Mouse (Mus musculus): Measurements from ENCODE around the gene Pi16.
A peak's percentile ranks its signal among the peaks of the same experiment; 100 is the strongest.
"Not testable (repeated sequence)": the region's sequence is repeated elsewhere in the genome, so short reads cannot be mapped to it uniquely, and the experiment has no call there.

Gene Pi16

GRCm38 (mm10) chr17:29317380-29317779, at the start of gene Pi16:
Pi16 (plus strand) TSS chr17:29317680.
- not testable (repeated sequence) for DNase-seq (ENCODE audit: low read depth)

DNA sequence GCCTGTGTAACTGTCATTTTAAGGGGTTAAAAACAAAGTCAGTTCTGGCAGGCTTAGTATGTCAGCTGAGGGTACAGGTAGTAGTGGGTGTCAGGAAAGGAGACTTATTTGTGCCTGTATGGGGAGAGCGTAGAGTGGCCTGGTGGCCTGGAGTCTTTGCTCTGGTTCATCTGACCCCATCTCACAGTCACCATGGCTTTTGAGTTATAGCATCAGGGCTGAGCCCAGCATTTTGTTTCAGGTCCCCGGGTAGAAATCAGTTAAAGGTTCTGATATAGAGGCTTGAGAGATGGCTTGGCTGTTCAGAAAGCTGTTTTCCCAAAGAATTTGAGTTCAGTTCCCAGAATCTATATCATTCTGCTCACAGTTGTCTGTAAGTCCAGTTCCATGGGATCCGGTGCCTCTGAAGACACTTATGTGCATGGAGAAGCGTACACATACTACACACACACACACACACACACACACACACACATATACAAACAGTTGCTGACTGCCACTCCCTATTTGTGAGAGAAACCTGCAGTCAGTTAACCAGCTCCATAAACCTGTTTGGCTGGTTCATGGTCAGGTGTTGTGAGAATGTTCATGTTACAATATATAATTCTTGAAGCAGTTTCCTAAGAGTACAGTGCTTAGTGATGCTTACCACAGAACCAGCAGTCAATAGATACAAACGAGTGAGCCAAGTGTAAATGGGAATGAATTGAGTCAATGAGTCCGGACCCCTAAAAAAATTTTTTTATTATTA, 49.4 kb upstream of the Pi16 start:
- peak; percentile 53 for DNase-seq (ENCODE audit: low read depth)

- DNase-seq (ENCODE audit: low read depth), result peak; percentile 98
Measured at GRCm38 (mm10) chr17:29268682-29269348, 48.7 kb upstream of the Pi16 start, which contains the start of gene BC004004. BC004004 (plus strand) TSS chr17:29268788.

DNA sequence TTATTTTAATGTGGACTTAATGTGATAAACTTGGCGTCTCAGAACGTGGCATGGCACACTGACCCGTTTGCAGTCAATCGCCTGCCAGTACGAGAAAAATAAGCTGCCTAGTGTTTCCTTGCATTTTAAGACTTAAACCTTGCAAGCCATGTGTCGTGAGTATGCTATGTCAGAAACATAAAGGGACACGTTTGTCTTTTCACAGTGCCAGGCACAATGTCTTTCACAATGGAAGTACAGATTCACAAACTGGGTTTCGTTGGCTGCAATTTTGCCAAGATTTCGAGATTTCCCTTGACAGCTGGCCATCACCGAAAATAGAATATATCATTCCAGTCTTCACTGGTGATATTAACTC, 48.2 kb upstream of the Pi16 start:
- peak; percentile 46 for DNase-seq (ENCODE audit: low read depth)

- DNase-seq (ENCODE audit: low read depth), result no peak
Measured at GRCm38 (mm10) chr17:29270148-29270698, 47.3 kb upstream of the Pi16 start.

DNA sequence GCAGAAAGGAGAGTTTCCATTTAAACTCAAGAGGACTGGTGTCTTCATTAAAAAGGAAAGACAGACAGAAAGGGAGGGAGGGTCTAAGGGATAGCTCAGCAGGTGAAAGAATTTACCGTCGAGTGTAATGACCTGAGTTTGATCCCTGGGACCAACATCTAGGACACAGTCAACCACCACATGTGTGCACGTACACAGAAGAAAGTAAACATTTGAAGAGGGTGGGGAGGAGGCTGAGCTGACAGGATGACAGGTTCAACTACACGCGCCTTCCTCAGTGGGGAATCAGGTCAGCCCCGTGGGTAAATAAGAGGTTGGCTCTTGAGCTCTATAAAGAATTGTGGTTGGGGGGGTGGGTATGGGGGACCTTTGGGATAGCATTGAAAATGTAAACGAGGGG, 44.3 kb upstream of the Pi16 start:
- DNase-seq (ENCODE audit: low read depth), result no peak

DNA sequence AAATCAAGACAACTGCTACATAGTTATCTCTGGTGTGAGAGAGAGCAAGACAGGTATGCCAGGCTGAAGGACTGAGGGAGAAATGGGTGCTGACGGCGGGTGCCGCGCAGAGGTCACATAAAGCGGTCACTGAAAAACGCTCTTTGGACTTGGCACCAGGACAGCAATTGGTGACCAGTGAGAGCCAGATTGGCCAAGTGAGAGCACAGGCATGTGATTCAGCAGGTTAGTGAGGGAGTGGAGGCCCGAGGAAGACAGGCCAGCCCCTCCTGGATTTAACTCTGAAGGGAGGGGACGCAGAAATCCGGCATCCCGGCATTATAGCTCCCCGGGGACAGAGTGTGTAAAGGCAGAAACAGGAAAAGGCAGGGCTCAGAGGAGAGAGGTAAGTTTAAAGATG, 43.6 kb upstream of the Pi16 start:
- no peak for DNase-seq (ENCODE audit: low read depth)

GRCm38 (mm10) chr17:29280422-29280821, 37.1 kb upstream of the Pi16 start:
- no peak for DNase-seq (ENCODE audit: low read depth)

DNA sequence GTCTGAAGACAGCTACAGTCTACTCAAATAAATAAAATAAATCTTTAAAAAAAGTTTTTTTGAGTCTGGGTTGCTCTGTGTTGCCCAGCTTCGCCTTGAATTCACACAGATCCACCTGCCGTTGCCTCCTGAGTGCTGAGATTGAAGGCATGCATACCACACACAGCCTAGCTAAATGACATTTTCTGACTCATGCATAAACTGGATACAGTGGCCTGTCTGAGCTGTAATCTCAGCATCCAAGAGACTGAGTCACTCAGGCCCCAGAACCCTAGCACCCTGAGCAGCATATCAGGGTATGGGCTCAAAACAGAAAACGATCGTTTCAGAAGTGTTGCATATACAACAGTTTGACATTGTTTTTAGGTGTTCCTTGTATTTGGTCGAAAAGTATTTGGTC, 35.9 kb upstream of the Pi16 start:
- no peak for DNase-seq (ENCODE audit: low read depth)

DNA sequence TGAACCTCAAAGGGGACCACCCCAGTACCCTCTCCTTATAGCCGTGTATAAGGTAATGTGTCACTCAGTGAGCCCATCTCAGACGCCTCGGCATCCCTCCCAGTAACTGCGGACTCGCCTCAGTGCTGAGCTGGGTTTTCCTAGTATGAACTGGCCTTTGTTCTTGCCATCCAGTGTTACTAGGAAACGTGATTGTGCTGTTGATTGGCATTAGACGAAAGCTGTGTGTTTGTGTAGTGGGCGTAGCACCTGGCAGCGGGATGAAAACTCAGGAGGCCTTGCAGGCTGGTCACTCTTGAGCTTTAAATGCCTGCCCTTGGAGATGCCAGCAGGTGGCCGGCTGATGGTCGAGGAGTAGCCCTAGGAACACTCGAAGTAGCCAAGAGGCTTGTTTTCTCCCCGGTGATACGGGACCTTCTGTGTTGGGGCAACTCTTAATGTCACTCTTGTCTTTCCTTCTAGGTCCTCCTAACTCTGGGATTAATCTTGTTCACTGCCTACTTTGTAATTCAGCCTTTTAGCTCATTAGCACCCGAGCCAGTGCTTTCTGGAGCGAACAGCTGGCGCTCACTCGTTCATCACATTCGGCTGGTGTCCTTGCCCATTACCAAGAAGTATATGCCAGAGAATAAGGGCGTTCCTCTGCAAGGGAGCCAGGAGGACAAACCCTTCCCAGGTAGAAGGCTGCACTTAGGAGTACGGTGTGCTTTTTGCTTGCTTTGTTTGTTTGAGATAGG, 35.1 kb upstream of the Pi16 start:
- no peak for DNase-seq (ENCODE audit: low read depth)

DNA sequence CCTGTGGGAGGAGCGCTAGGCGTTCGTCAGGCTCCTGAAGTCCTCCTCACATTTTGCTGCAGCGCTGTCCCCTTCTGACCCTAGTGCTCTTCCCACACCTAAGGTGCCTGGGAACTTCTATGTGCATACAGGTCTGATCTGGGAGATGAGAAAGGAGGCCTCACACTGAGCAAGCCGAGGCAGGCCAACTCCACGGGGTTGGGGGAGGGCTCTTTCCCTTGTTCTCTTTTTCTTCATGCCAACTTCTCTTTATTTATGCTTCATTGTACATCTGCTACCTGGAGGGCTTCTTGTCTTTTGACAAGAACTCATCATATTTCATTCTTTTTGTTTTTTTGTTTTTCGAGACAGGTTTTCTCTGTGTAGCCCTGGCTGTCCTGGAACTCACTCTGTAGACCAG, 25.7 kb upstream of the Pi16 start:
- no peak for DNase-seq (ENCODE audit: low read depth)

DNA sequence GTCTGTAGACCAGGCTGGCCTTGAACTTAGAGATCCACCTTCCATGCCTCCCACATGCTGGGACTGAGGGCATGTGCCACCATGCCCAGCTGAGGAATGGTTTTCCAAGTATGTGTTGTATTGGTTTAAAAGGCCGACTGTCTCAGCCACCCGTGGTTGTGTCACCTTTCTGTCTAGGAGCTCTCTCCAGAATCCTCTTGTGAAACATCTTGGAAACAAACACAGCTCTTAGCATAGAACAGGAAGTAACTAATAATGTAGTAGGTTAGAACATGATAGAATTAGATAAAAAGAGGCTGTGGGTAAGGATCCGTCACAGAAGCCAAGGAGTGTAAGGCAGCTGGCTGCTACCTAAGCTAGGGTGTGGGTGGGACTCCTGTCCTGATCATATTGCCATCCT, 24.5 kb upstream of the Pi16 start:
- no peak for DNase-seq (ENCODE audit: low read depth)

DNA sequence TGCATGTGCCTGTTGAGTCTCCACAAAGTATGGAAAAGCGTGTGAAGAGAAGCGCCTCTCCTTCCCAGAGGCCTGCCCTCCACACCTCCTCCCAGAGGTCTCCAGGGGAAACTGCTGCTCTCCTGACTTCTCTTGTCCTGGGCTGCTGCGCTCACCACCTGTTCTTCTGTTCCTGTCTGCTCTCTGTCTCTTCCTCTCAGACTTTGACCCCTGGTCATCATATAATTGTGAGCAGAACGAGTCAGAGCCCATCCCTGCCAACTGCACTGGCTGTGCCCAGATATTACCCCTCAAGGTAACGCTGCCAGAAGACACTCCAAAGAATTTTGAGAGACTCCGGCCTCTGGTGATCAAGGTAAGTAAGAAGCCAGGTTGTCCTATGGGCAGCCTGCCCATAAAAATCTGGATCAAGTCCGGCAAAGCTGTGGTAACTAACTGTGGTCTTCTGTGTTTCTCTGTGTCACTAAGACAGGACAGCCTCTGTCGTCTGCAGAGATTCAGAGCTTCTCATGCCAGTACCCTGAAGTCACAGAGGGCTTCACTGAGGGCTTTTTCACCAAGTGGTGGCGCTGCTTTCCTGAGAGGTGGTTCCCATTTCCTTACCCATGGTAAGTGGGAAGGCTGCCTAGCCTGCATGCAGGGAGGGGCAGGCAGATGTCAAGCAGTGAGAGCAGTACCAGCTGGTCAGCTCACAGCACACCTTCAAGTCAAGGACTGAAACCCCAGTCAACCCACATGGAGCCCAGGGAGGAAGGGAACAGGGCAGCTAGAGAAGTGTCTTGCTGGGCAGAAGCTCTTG, 23.5 kb upstream of the Pi16 start:
- no peak for DNase-seq (ENCODE audit: low read depth)

DNA sequence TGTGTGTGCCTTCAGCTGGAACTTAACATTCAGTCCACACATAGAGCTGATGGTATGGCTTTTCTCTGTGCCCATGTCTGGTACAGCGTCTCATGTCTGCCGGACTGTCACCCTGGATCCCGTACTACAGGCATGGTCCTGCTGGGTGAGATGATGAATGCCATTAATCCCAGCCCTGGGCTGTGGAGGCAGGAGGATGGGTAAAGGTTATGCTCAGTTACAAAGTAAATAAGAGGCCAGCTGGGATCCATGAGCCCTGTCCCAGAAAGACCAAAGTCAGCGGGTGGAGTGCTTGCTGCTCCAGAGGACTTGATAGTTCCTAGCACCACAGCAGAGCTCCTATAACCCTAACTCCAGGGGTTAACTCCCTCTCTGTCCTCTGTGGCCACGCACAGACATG, 21.6 kb upstream of the Pi16 start:
- DNase-seq (ENCODE audit: low read depth), result no peak

GRCm38 (mm10) chr17:29297321-29297720, 20.2 kb upstream of the Pi16 start:
- DNase-seq (ENCODE audit: low read depth), result no peak

DNA sequence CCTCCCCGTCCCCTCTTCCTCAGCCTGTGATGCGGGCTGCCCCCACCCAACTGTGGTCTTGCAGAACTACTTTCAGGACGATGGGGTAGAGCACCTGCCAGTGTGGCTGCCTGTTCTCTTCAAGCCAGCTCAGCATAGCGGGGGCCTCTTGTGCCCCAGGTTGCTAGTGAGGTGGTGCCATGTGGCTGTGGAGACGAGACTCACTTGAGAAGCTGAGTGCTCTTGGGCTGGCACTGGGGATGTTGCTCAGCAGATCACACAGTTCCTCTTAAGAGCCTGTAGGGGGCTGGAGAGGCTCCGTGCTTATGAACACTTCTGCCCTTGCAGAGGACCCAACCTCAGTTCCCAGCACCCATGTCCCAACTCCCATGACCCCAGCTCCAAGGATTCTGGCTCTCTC, 19.7 kb upstream of the Pi16 start:
- DNase-seq (ENCODE audit: low read depth), result peak; percentile 41

GRCm38 (mm10) chr17:29299282-29299681, 18.2 kb upstream of the Pi16 start:
- DNase-seq (ENCODE audit: low read depth), result no peak

DNA sequence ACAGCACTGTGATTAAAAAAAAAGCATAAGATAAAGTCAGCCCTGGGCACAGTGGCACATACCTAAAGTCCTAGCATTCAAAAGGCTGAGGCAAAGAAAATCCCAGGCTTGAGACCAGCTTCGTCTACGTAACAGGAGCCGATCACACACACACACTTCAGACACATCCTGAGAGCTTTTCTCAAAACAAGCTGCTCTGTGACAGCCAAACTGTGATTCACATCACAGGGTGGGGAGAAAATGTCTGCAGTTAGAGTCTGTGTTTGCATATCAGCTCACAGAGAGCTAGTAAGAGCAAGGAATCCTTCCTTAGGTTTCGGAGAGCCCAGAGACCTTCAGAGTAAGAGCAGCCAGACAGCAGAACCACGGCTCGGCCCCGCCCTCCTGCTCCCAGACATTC, 16.6 kb upstream of the Pi16 start:
- DNase-seq (ENCODE audit: low read depth), result no peak

GRCm38 (mm10) chr17:29301421-29301820, 16.1 kb upstream of the Pi16 start:
- no peak for DNase-seq (ENCODE audit: low read depth)

- no peak for DNase-seq (ENCODE audit: low read depth)
Measured at GRCm38 (mm10) chr17:29302149-29302548, 15.3 kb upstream of the Pi16 start.

DNA sequence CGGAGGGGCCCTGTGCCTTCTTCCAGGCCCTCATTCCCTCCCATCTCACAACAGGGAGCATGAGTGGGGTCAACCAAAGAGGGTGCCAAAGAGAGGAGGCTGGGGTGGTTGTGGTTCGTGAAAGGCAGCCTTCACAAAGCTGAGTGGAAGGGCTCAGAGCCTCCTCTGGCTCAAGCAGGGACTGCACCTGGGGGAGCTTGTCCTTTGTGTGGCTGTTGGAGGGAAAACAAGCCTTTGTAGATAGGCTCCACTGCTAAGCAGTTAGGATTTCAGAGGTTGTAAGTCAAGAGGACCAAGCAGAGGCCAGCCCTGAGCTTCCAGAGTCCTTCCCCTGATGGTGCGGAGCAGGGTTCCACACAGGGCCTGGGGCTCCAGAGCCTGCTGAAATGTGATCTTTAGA, 14.4 kb upstream of the Pi16 start:
- DNase-seq (ENCODE audit: low read depth), result no peak

DNA sequence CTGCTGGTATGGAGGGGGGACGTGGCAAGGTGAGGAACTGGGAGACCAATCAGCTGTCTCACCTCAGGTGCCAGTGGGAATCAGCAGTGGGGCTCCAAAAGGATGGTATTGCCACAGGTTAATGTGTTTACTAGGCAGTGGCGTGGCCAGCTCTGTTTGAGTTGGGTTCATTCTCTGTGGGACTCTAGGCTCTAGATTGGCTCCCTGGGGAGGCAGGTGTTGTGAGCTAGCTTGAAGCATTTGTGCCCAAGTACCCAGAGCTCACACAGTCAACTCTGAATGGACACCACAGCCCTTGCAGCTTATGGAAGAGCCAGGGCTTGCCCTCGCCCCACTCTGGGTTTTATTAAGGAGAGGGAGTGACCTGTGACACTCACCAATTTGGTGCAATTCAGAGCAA, 13.6 kb upstream of the Pi16 start:
- DNase-seq (ENCODE audit: low read depth), result no peak
